Mouse (Mus musculus): ENCODE data around the gene Gm14214.

The Gm14214 gene

GRCm38 (mm10) chr2:154776496-154776895 lies 6.7 kb upstream of the Gm14214 start:
- DNase-seq (ENCODE audit: extremely low spot score, low spot score), result no peak

GRCm38 (mm10) chr2:154774032-154774431 lies 4.2 kb upstream of the Gm14214 start:
- DNase-seq (ENCODE audit: extremely low spot score, low spot score), result peak; percentile 49

- no peak for DNase-seq (ENCODE audit: extremely low spot score, low spot score)
Measured at GRCm38 (mm10) chr2:154771604-154772003, 1.8 kb upstream of the Gm14214 start.

GRCm38 (mm10) chr2:154767051-154767450 lies 2.8 kb downstream of the Gm14214 start:
- DNase-seq (ENCODE audit: extremely low spot score, low spot score), result no peak

GRCm38 (mm10) chr2:154765554-154766008 lies 4.2 kb downstream of the Gm14214 start:
- DNase-seq (ENCODE audit: extremely low spot score, low spot score), result no peak

GRCm38 (mm10) chr2:154764828-154765497 lies 4.9 kb downstream of the Gm14214 start:
- DNase-seq (ENCODE audit: extremely low spot score, low spot score), result no peak

- no peak for DNase-seq (ENCODE audit: extremely low spot score, low spot score)
Measured at GRCm38 (mm10) chr2:154763226-154763625, 6.6 kb downstream of the Gm14214 start.

GRCm38 (mm10) chr2:154758454-154758853 lies 11.4 kb downstream of the Gm14214 start:
- DNase-seq (ENCODE audit: extremely low spot score, low spot score), result no peak

- no peak for DNase-seq (ENCODE audit: extremely low spot score, low spot score)
Measured at GRCm38 (mm10) chr2:154757691-154758090, 12.1 kb downstream of the Gm14214 start.

- no peak for DNase-seq (ENCODE audit: extremely low spot score, low spot score)
Measured at GRCm38 (mm10) chr2:154755791-154756190, 14.0 kb downstream of the Gm14214 start.

GRCm38 (mm10) chr2:154754068-154754560 lies 15.7 kb downstream of the Gm14214 start:
- DNase-seq (ENCODE audit: extremely low spot score, low spot score), result no peak

GRCm38 (mm10) chr2:154751924-154752323 lies 17.9 kb downstream of the Gm14214 start:
- no peak for DNase-seq (ENCODE audit: extremely low spot score, low spot score)

- no peak for DNase-seq (ENCODE audit: extremely low spot score, low spot score)
Measured at GRCm38 (mm10) chr2:154749046-154750036, 20.5 kb downstream of the Gm14214 start.

GRCm38 (mm10) chr2:154748383-154748782 lies 21.4 kb downstream of the Gm14214 start:
- no peak for DNase-seq (ENCODE audit: extremely low spot score, low spot score)

- no peak for DNase-seq (ENCODE audit: extremely low spot score, low spot score)
Measured at GRCm38 (mm10) chr2:154743915-154744314, 25.9 kb downstream of the Gm14214 start.

GRCm38 (mm10) chr2:154742911-154743819 lies 26.7 kb downstream of the Gm14214 start:
- DNase-seq (ENCODE audit: extremely low spot score, low spot score), result no peak

GRCm38 (mm10) chr2:154738621-154739020 lies 31.2 kb downstream of the Gm14214 start:
- DNase-seq (ENCODE audit: extremely low spot score, low spot score), result no peak

GRCm38 (mm10) chr2:154735986-154736385 lies 33.8 kb downstream of the Gm14214 start:
- no peak for DNase-seq (ENCODE audit: extremely low spot score, low spot score)

GRCm38 (mm10) chr2:154735416-154735815 lies 34.4 kb downstream of the Gm14214 start:
- no peak for DNase-seq (ENCODE audit: extremely low spot score, low spot score)

- DNase-seq (ENCODE audit: extremely low spot score, low spot score), result no peak
Measured at GRCm38 (mm10) chr2:154734977-154735376, 34.9 kb downstream of the Gm14214 start.
